Mouse (Mus musculus) adrenal gland, postnatal 36 days (tissue): ENCODE results near the gene Gm37240. TPM values are rescaled to one million over a fixed set of nuclear protein-coding genes. Genes with fewer than 3 reads are reported as not detected.

Experiments
- DNase-seq, 2 experiments: peaks; one replicate each; pipeline ENCODE4 v3.0.0; 2021; ENCODE audit warnings: mixed read lengths in 1 of 2
- total RNA-seq, 2 experiments: library from RNA; stranded (reverse); gene quantifications; 2 replicates each; pipeline ENCODE4 v1.2.3; 2021

The Gm37240 gene
- total RNA-seq, 2 experiments from 2014 or later, result 2.5 to 4.5 TPM

DNA sequence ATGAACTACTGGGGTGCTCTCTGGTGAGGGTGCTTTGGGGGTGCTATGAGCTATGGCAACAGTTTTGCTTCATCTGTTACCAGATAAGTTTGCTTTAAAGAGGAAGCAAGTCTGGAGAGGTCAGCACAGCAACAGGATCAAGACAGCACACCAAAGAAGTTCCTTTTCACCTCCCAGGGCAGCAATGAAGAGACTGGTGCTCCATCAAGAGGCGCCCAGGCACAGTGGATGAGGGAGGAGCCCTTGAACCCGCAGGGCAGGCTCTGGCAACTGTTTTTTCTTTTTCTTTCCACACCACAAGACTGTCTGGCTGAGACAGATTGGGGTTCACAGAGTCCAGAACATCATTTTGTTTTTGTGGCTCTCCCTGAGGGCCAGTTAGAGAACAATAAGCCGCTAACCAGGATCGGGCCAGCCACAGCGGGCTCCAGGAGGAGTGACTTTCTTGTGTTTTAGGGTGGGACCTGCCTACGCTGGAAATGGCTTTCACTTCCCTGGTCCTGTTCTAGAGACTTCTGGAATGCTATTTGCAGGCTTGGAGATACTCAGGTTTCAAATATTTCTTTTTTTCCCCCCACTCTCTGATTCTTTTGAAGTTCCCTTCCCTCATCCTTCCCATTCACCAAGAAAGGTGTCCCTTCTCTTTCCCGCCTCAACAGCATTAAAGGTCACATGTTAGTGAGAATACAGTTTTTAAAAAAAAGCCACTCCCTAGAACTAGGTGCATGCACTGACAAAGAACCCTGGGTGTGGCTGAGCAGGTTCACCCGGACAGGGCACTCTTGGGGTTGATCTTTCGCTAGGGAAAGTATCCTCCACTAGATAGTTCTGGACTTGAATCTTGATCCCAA, 1241.9 kb downstream of the Gm37240 start:
- DNase-seq, result no peak

DNA sequence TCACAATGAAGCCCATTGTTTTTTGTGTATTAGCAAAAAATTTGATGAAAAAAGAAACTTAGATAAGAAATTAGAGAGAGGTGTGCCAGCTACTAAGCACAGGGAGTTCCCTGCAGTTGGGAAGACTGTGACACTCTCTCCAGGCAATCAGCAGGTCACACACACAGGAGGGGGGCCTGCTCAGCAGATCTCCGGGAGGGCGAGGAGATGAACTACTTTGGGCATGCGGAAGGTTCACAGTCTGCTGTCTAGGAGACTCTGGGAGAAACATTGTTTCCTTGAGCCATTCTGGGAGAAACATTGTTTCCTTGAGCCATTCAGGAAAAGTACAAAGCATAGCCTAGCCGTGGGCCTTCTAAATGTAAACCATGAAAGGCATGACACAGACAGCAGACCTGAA, 1244.4 kb downstream of the Gm37240 start:
- no peak for DNase-seq

DNA sequence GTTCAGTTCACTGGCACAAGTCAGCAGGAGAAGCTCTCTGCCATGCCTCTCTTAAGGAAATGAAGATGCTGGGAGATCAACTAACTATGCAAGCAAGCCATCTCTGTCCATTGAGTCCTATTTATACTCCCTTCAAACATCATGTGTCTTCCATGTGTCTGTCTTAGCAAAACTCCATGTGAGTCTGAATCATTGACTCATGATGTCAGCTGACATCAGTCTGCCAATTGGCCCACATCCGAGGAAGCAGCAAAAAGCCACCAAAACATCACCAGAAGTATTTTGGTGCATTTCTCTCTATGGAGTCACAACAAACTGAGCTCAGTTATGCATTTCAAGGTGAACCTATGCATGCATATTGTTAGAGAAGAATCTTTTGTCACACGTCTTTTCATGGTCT, 1245.9 kb downstream of the Gm37240 start:
- DNase-seq, result no peak

DNA sequence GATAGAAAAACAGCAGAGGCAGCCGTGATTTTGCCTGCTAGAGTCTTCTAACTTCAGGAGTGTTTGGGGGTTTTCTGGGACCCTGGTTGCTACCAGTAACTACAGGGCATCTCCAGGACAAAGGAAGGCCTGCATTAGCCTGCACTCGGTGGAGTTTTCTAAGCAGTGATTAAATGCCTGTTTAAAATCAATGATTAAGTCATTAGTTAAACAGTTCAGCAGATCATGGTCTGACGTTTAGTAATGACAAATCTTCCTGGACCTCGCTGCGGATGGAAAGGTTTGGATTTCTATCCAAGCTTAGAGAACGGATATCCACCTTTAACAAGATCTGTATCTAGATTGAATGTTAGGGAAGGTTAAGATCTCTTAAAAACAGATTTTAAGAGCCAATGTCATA, 1246.8 kb downstream of the Gm37240 start:
- no peak for DNase-seq

GRCm38 (mm10) chr3:84639767-84640500, 1247.4 kb downstream of the Gm37240 start:
- DNase-seq, result peak; percentile 64 to 67

DNA sequence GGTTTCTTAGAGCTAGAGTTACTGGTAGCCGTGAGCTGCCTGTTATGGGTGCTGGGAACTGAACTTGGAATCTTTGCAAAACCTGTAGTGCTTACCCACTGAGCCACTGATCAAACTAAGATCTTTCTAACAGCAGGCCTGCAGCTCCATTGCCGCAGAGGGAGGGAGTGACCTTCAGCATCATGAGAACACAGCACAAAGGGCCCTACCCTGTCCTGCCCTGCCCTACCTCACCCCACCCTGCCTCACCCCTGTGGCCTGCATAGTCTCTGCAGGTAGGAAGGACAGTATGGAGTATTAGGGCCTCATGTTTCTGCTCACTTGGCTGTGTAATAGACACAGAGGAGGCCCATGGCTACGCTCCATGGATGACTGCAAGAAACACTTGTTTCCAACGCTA, 1248.5 kb downstream of the Gm37240 start:
- DNase-seq, result no peak

- no peak for DNase-seq
These were observed 1249.3 kb downstream of the Gm37240 start for GRCm38 (mm10) chr3:84637890-84638578.

GRCm38 (mm10) chr3:84637095-84637494, 1250.2 kb downstream of the Gm37240 start:
- no peak for DNase-seq

GRCm38 (mm10) chr3:84631586-84631985, 1255.7 kb downstream of the Gm37240 start:
- DNase-seq, result no peak

DNA sequence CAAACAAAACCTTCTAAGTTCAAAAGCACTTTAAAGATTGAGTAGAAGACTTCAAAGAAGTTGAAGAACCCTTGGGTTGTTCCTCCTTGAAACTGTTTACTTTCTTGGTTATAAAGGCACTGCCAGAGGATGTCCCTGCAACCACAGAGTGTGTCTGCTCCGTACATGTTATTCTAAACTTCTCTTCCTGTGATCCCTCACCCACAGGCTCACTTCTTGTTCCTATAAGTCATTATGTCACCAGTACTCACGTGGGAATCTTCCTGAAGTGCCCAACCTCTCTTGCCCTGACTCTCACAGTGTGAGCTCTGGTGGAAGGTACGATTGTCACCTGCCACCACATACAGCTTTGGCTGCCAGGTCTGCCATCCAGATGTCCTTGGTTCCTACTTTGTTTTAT, 1265.3 kb downstream of the Gm37240 start:
- no peak for DNase-seq

GRCm38 (mm10) chr3:84619725-84620124, 1267.6 kb downstream of the Gm37240 start:
- no peak for DNase-seq

DNA sequence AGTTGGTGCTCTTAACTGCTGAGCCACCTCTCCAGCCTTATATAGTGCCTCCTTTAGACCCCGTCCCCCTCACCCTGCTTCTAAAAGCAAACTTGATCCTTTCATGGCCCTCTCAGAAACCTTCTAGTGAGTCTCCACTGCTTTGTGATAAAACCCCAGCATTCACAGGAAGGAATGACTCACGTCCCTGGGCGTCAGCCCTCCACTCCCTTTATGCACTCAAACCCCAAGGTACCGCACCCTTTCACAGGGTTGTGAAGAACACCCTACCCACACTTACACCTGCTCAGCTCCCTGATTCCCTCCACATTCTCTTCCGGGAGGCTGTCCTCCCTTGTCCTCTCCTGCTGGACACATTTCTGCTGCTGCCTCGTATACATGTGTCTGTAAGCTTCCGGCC, 1268.3 kb downstream of the Gm37240 start:
- DNase-seq, result no peak

DNA sequence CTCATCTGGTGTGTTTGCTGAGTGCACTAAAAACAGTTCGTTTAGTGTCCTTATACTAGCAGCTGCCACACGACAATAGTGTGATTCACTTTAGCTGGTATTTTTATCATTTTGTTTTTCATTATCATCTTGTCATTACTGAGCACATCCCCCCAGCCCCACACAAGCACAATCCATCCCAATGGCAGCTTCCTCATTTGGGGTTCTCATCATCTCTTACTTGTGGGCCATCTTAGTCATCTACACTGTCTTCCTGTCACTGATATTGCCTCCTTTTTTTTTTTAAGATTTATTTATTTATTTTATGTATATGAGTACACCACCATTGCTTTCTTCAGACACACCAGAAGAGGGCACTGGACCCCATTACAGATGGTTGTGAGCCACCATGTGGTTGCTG, 1268.7 kb downstream of the Gm37240 start:
- no peak for DNase-seq

DNA sequence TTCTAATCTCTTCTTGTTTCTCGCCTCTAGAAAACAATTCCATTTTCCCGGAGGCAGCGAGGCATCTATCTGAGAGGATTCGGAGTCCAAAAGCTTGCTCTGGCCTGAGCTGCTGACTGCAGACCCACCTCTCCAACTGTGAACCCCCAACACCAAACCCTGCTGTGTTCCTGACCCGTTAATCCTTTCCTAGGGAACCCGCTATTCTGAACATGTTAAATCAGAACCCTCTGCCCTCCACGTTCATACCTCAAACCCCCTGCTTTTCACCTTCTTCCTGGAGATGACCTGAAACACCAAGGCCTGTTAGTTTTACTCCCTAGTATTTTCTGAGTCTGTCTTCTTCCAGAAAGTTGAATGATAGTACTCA, 1271.5 kb downstream of the Gm37240 start:
- DNase-seq, result no peak

DNA sequence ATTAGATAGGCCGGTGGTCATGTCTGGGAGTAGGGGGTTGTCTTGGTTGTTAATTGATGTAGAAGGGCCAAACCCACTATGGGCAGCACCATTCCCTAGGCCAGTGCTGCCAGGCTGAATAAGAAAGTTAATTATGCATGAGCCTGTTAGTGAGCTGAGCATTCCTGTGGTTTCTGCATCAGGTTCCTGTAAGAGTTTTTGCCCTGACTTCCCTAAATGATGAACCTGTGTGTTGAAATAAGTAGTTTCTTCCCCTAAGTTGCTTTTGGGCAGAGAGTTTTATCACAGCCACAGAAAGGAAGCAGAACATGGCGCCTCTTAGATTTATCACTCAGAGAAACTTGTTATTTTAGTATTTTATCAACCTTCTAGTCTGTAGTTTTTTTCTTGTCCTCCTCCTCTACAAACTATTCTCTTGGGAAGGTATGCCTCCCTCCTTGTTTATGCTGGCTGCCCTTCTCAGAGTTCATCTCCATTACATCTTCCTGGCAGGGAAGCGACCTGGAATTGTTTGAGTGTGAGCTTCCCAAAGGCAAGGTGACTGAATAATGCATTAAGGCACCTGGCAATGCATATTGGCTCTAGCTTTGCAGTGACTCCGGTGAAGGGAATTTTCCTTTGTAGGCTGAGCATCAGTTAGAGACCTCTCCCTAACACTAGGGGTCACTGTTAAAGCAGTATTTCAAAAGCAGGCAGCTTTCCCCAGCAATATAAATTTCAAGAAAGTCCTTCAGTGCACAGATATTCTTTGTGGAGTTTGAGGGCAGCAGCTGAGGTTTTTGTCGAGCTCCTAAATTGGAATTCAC, 1272.1 kb downstream of the Gm37240 start:
- DNase-seq, result peak in 1 of 2 experiments; percentile 34

DNA sequence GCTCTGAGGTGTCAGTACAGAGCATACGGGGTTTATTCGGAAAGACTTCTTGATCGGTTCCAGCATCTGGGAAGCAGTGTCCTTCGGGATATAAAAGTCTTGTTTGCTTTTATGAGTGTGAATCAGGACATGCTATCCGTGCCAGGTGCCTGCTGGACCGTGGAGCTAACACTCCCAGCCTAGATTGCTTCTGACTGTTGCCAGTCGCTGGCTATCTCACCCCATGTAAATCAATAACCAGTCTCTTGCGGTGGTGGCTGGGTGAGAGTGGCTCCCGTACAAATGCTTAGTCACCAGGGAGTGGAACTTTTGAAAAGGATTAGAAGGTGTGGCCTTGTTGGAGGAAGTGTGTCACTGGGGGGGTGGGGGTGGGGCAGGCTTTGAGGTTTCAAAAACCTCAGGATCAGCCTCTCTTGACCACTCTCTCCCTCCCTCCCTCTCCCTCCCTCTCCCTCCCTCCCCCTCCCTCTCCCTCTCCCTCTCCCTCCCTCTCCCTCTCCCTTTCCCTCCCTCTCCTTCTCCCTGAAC, 1277.1 kb downstream of the Gm37240 start:
- DNase-seq, result no peak

DNA sequence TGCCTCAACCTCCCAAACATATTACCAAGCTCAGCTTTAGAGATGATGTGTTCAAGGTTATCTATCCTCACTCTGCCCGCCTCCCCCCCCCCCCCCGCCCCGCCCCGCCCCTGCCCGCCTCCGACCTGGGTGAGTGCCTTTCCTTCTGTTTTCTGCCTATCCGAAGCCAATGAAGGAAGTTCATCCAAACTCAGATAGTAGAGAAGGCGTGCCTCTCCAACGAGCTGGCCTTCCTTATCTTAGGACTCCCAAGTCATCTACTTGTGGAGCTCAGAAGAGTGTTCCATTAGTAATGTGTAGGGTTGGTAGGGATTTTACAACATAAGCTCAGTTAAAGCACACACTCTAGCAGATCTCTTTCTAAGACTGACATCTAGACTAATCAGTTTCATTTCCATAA, 1284.1 kb downstream of the Gm37240 start:
- no peak for DNase-seq

GRCm38 (mm10) chr3:84602759-84603158, 1284.6 kb downstream of the Gm37240 start:
- no peak for DNase-seq

DNA sequence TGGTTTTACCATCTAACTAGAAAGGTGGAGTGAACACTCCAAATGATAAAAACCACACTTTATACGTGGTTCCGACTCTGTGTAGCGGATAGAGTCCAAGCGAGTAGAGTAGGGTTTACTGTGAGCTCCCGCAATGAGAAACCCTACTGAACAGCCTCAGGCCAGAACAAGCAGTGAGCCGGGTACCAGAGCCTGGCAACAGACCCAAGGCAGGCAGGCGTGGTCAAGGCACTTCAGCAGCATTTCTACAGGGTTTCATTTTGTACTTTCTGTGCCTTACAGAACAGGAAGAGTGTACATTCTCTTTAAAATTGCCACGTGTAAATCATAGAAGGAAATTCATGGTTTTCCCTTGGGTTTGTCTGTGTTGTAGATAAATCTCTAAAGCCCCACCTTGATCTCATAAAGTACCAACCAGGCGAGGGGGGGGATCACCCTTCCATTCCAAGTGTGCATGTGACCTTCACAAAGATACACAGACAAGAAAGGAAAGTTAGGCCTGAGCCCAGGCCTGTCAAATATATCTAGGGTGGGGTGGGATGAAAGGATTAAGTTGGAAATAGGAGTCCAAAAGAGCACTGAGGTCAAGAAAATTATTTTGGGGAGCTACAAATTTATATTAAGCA, 1285.3 kb downstream of the Gm37240 start:
- DNase-seq, result no peak

- no peak for DNase-seq
These were observed 1288.6 kb downstream of the Gm37240 start for GRCm38 (mm10) chr3:84598756-84599155.

DNA sequence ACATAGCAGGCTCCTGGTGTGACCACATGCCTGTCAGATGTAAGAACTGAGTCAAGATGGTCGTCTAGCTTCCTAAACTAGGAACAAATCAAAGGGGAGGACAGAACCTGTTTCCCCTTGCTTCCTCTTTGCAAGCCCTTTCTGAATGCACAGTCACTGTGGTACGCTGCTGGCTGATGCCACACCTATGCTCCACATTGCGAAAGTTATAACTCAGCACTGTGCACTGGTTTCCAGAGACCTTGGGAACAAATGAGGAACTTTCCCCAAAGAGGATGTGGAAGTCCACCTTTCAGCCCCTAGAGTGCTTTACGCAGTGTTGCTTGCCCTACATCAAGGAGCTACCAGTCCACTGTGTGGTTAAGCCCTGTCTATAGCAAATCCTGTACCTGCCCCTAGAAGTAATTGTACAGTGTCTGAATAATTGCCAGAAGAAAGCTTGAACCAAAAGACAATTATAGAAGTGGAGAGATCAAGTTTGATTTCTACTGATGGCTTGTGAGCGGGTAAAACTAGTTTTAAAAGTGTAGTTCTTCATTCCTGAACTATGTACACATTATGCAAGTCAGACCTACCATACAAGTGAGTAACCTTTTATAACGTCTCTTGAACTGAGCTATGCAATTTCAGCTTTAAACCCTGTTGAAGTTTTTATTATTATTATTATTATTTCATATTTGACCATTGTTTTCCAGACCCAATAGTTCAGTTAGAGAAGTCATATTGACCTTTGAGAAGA, 1289.2 kb downstream of the Gm37240 start:
- DNase-seq, result no peak
